Mouse (Mus musculus) granulocyte monocyte progenitor cell, adult 5-6 weeks (primary cell): ENCODE measurements around the gene Slc16a7. TPM values are rescaled to one million over a fixed set of nuclear protein-coding genes. Genes with fewer than 3 reads are reported as not detected.
A peak's percentile ranks its signal among the peaks of the same experiment; 100 is the strongest.

Experiments used
- ATAC-seq: replicated peaks from 2 replicates; pipeline ENCODE4 v1.8.0; 2016; ENCODE audit warnings: mild to moderate bottlenecking, moderate TSS enrichment, inconsistent platforms; ENCODE audit not compliant: poor library complexity, severe bottlenecking
- total RNA-seq, 2 experiments: library from RNA; stranded (forward) in 1 of 2; stranded (reverse) in 1 of 2; fragments of 200-712, 200-1000 nt in 1 of 2; fragments of >200 nt in 1 of 2; fragmentation: Nextera tagmentation in 1 of 2; gene quantifications; 2 replicates each; pipeline ENCODE4 v1.2.3; 2014 to 2017

Gene Slc16a7
- total RNA-seq (2014; fragmentation: Nextera tagmentation) = 12.0 and 12.8 TPM in 2 replicates
- 17.5 and 23.9 TPM in 2 replicates for total RNA-seq (2017)

GRCm38 (mm10) chr10:125388876-125389786, at the start of gene Slc16a7:
Slc16a7 (minus strand) TSS chr10:125389465.
- peak; percentile 60 for ATAC-seq

- ATAC-seq = peak; percentile 71
These were observed 29.5 kb upstream of the Slc16a7 start for GRCm38 (mm10) chr10:125418795-125419194.

GRCm38 (mm10) chr10:125399796-125400195, 10.5 kb upstream of the Slc16a7 start:
- ATAC-seq = no peak

GRCm38 (mm10) chr10:125390011-125390410, 746 bp upstream of the Slc16a7 start:
- peak; percentile 52 for ATAC-seq

DNA sequence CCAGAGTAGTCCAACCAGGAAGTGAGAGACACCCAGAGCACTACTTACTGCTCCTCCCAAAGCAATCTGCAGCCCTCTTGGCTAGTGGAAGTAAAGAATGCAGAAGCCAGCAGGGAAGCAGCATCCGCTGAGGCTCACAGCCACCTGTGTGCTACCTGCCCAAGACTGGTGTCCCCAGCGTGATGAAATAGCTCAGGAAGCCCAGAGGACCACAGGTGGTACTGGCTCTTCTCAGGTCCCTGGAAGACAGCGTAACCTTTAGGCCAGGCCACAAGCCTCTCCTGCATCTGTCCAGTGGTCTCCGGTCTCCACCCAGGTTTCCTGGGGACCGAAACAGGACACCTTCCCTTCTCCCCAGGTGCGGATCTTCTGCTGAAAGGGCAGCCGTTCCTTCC, 787 bp downstream of the Slc16a7 start:
- ATAC-seq = peak; percentile 30

- ATAC-seq = peak; percentile 43
These were observed 1.4 kb downstream of the Slc16a7 start for GRCm38 (mm10) chr10:125387782-125388415.

DNA sequence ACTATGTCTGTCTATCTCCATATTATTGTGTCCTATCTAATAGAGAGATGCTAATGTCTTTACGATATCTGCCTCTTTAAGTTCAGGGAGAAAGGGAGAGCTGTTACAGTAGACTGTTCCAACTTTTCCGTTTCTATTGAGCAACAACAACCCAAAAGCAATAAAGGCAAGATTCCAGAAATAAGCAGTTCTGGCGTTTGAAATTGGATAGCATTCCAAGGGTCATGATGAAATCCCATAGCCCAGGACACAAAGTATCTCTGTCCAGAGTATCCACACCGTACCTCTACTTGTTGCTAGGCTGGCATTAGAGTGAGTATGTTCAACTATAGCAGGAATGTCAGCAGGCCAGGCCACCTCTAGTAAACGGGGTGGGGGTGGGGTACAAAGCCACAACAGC, 13.7 kb downstream of the Slc16a7 start:
- no peak for ATAC-seq

DNA sequence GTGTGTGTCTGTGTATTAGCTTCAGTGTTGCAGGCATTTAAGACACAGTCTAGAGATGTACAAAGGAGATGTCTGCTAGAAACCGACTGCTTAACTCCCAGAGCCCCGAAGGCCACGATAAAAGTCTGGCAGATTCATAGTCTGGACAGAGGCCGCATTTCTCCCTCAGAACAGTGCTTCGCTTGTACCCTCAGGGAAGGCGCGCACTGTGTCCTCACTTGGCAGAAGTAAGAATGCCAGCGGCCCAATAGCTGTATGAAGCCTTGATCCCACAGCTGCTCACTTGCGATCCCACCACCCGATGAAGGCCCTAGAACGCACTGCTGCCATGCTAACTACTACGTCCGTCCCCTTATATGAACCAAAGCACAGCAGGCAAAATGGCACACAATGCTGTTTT, 16.6 kb downstream of the Slc16a7 start:
- no peak for ATAC-seq

- ATAC-seq = no peak
These were observed 17.8 kb downstream of the Slc16a7 start for GRCm38 (mm10) chr10:125371451-125371850.

DNA sequence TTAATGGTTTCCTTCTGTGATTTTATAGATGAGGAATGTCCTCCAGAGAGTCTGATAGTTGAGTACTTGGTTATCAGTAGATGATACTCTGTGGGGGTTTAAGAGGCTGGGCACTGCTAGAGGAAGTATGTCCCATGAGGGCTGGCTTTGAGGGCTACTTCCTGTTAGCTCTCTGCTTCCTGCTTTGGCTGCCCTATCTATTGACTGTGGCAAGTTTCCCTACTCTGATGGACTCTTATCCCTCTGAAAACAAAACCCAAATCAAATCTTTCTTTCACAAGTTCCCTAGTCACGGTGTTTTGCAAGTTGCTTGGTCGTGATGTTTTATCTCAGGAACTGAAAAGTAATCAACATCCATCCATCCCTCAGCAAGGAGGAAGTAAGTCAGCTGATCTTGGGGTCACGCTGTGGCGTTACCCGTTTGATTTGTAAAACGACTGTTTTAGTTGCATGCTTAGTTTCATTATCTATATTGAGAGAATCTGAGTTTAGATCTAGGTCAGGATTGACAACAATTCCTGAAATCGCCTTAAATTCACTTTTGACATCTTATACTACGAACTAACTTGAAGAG, 19.1 kb downstream of the Slc16a7 start:
- ATAC-seq = peak; percentile 100

DNA sequence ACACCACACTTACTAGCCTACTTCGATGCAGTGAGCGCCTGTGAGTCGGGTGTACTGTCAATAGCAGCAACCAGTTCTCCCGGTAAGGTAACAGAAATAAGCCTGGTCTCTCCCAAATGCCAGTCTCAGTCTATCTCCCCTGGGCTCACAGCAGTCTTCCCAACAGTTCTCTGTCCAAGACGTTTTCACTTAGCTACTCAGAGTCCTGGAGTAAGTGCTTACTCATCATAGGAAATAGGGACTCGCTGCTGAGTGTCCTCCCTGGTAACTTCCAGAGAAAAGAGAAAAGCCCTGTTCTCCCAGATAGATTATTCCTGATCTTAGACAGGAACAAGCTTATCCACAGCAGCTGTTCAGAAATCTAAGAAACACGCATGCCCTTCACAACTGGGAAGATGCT, 30.8 kb downstream of the Slc16a7 start:
- no peak for ATAC-seq

DNA sequence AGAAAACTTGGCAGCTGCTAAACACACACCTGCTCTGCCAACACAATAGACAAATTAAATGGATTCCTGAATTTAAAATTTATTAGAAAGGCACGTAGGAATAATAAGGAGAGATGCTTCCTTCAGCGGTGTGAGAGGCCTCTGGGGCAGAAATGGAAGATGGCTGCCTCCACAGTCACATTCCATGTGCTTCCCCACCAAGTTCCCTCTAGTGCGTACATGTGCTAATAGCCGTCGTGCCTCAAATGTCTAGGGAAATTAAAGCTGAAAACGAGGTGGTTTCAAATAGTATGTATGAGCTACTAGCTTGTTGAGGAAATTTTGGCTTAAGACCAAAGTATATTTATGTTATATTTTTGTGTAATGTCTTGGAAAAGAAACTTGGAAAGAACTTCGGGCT, 36.5 kb downstream of the Slc16a7 start:
- no peak for ATAC-seq

GRCm38 (mm10) chr10:125348171-125348570, 41.1 kb downstream of the Slc16a7 start:
- no peak for ATAC-seq

- ATAC-seq = no peak
These were observed 42.1 kb downstream of the Slc16a7 start for GRCm38 (mm10) chr10:125347149-125347548.

DNA sequence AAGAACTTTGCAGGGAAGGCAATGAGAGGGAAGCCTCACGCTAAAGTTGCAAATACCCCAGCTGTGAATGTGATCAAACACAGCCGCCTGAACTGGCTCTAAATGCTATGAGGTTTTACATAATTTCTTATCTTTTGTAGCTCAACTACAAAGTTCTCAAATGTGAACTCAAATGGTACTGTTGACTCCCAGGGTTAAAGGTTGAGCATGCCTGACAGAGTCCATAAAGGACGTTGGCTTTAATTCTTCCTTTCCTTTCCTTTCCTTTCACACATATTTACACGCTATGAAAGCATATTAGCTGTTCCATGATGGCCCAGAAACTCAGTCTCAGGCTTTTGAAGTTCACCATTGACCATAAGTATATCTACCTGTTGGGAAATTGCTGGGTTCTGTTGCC, 42.9 kb downstream of the Slc16a7 start:
- no peak for ATAC-seq

DNA sequence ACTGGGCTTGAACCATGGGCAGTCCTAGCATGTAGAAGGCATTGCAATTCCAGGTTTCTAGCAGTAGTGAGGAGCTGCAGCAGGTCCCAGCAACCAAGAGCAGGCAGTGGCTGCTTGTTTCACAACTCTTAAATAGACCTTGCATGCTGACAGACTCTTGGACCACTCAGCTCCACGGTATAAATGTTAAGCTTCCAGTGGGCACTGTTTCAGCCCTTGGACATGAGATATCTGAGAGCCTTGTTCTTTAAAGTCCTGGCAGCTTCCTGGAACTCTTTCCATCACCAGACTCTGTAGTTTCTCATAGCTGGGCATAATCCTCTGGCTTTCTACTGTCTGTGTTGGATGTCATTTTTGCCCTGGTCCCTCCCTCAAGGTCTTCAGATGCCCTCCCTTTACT, 43.7 kb downstream of the Slc16a7 start:
- no peak for ATAC-seq

DNA sequence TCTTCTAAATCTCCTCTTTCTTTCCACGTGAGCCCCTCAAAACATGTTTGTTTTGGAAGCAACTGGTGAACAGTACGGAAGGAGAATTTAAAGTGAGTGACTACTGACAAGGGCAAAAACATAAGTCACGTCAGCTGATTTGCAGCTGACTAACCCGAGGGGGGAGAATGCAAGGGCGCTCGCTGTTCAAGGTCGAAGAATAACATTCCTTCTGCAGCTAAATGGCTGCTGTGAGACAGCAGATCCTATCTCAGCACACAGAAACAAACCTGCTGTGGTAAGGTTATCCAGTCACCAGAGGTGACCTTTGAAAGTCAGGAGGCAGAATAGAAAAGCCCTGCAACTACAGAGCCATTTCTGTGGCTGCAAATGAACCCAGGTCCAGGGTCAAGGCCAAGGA, 47.1 kb downstream of the Slc16a7 start:
- no peak for ATAC-seq

- ATAC-seq = no peak
These were observed 55.5 kb downstream of the Slc16a7 start for GRCm38 (mm10) chr10:125333799-125334198.

- no peak; the same call in 1 of the 2 replicates for ATAC-seq
These were observed 57.9 kb downstream of the Slc16a7 start for GRCm38 (mm10) chr10:125331334-125331733.

- ATAC-seq = no peak
These were observed 60.8 kb downstream of the Slc16a7 start for GRCm38 (mm10) chr10:125328331-125329063.
